Mouse (Mus musculus): ENCODE data around the gene Pcsk2. TPM values are rescaled to one million over a fixed set of nuclear protein-coding genes. Genes with fewer than 3 reads are reported as not detected.

Pcsk2 gene
- total RNA-seq, 1 experiment, result 0.27 TPM

DNA sequence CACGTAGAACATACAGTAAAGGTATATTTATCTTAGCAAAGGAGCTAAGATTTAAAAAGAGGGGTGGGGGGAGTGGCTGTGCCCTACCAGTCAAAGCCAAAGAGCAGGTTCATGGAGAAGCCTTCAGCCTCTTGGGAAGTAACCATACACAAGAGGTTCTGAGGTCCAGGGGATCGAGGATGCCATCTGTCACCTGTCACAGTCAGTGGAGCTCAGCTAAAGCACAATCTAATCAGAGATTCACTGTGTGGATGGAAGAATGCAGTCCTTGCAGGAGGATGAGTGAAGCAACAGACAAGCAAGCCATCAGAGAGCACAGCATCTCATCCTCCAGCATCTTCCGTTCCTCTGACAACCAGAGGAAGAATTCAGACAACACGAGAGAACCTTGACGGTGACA is 244.0 kb downstream of the Pcsk2 start:
- no peak overlapping the region for H3K9ac ChIP-seq (ENCODE audit: insufficient read depth, low read depth, low read length, poor library complexity, severe bottlenecking)
- no peaks in the 10 kb centered on the region for H3K4me1 ChIP-seq (ENCODE audit: control insufficient read depth in 2 of 2, insufficient read depth in 2 of 2, low read length in 2 of 2, poor library complexity in 1 of 2)
- TF ChIP-seq HCFC1 (IDR thresholded peaks at IDR 0.05; ENCODE audit: borderline replicate concordance, insufficient read depth, low read length) (no peak), ZC3H11A (IDR thresholded peaks at IDR 0.05; ENCODE audit: borderline replicate concordance, low read depth, low read length) (no peak), MAFK (IDR thresholded peaks at IDR 0.05; ENCODE audit: insufficient read depth, low read depth, low read length) (no peak), ZNF384 (IDR thresholded peaks at IDR 0.05; ENCODE audit: low read depth, low read length) (no peak), CHD2 (IDR thresholded peaks at IDR 0.05; ENCODE audit: low read depth, low read length) (no peak)
- no peaks in the 10 kb centered on the region for H3K9me3 ChIP-seq (ENCODE audit: control insufficient read depth, insufficient read depth, low read depth, low read length)
- no peak for DNase-seq (ENCODE audit: low read depth, low spot score)
- in situ Hi-C loops (cut with MboI; ENCODE audit: low sequenced_read_pairs in 2 of 2, unreplicated experiment in 2 of 2), result loop anchor here in 1 of 2 experiments (10.0 kb wide), 1 partner anchor 675 kb away; no protein-coding TSS in a partner anchor
- no peaks in the 10 kb centered on the region for H3K36me3 ChIP-seq (ENCODE audit: control insufficient read depth, insufficient read depth, low read length, poor library complexity, severe bottlenecking)
- H3K27ac ChIP-seq (ENCODE audit: insufficient read depth, low read depth, low read length, poor library complexity, severe bottlenecking), result no peak overlapping the region
- no peak overlapping the region for H3K4me3 ChIP-seq (ENCODE audit: insufficient read depth in 1 of 2, low read depth in 1 of 2, low read length in 2 of 2, poor library complexity in 1 of 2, severe bottlenecking in 1 of 2)

DNA sequence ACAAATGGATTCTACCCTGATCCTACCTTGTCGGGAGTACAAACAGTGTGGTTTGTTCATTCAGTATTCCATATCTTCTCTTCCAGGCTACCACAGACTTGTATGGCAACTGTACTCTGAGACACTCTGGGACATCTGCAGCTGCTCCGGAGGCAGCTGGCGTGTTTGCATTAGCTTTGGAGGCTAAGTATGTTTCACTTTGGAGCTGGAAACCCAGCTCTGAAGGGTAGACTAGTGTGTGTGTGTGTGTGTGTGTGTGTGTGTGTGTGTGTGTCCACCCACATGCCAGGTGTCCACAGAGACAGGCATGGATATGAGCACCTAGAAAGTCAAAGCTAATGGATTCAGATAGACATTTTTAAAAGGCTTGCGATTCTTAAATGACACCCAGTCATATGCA is 249.9 kb downstream of the Pcsk2 start:
- Histone ChIP-seq H3K4me1 (ENCODE audit: control insufficient read depth in 2 of 2, insufficient read depth in 2 of 2, low read length in 2 of 2, poor library complexity in 1 of 2) (no peaks in the 10 kb centered on the region), H3K9ac (ENCODE audit: insufficient read depth, low read depth, low read length, poor library complexity, severe bottlenecking) (no peak overlapping the region), H3K36me3 (ENCODE audit: control insufficient read depth, insufficient read depth, low read length, poor library complexity, severe bottlenecking) (no peaks in the 10 kb centered on the region), H3K27ac (ENCODE audit: insufficient read depth, low read depth, low read length, poor library complexity, severe bottlenecking) (no peak overlapping the region), H3K4me3 (ENCODE audit: insufficient read depth in 1 of 2, low read depth in 1 of 2, low read length in 2 of 2, poor library complexity in 1 of 2, severe bottlenecking in 1 of 2) (no peak overlapping the region), H3K9me3 (ENCODE audit: control insufficient read depth, insufficient read depth, low read depth, low read length) (no peaks in the 10 kb centered on the region)
- no peak for TF ChIP-seq ZC3H11A (IDR thresholded peaks at IDR 0.05; ENCODE audit: borderline replicate concordance, low read depth, low read length)
- no peak for TF ChIP-seq ZNF384 (IDR thresholded peaks at IDR 0.05; ENCODE audit: low read depth, low read length)
- no peak for DNase-seq (ENCODE audit: low read depth, low spot score)
- in situ Hi-C loops (cut with MboI; ENCODE audit: low sequenced_read_pairs in 2 of 2, unreplicated experiment in 2 of 2), result no loop called here

DNA sequence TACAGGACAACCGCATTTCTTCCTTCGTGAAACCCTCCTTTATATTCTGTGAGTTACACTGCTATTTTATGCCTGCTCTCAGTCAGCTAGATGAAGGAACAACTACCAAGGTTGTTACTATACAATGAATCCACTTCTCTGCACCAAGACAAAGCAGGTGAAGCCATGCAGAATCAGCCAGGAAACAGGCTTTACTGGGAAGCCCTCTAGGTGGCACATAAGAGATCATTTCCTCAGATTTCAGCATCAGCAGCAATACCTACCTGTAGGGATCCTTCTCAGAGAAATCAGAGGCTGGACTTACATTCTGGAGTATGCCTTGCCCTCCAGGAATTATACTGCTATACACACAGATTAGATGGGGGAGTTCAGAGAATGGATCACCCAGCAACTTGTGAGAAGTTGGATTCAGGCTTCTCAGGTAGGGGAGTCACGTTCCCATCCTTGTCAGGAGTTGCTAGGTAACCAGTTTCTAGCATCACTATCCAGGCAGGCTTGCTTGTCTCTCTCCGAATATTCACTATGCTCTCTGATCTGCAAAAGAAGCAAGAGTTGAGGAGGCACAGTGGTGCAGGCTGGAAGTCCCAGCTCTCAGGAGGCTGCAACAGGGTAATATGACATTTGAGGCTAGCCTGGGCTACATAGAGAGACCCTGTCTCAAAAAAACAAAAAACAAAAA is 250.5 kb downstream of the Pcsk2 start:
- Histone ChIP-seq H3K4me3 (ENCODE audit: insufficient read depth in 1 of 2, low read depth in 1 of 2, low read length in 2 of 2, poor library complexity in 1 of 2, severe bottlenecking in 1 of 2) (no peak overlapping the region), H3K27ac (ENCODE audit: insufficient read depth, low read depth, low read length, poor library complexity, severe bottlenecking) (no peak overlapping the region), H3K36me3 (ENCODE audit: control insufficient read depth, insufficient read depth, low read length, poor library complexity, severe bottlenecking) (no peaks in the 10 kb centered on the region), H3K9ac (ENCODE audit: insufficient read depth, low read depth, low read length, poor library complexity, severe bottlenecking) (no peak overlapping the region), H3K4me1 (ENCODE audit: control insufficient read depth in 2 of 2, insufficient read depth in 2 of 2, low read length in 2 of 2, poor library complexity in 1 of 2) (no peaks in the 10 kb centered on the region), H3K9me3 (ENCODE audit: control insufficient read depth, insufficient read depth, low read depth, low read length) (no peaks in the 10 kb centered on the region)
- no peak for TF ChIP-seq HCFC1 (IDR thresholded peaks at IDR 0.05; ENCODE audit: borderline replicate concordance, insufficient read depth, low read length)
- no peak for TF ChIP-seq ZNF384 (IDR thresholded peaks at IDR 0.05; ENCODE audit: low read depth, low read length)
- no peak for TF ChIP-seq MAFK (IDR thresholded peaks at IDR 0.05; ENCODE audit: insufficient read depth, low read depth, low read length)
- no peak for TF ChIP-seq CHD2 (IDR thresholded peaks at IDR 0.05; ENCODE audit: low read depth, low read length)
- no peak for TF ChIP-seq ZC3H11A (IDR thresholded peaks at IDR 0.05; ENCODE audit: borderline replicate concordance, low read depth, low read length)
- no peak for DNase-seq (ENCODE audit: low read depth, low spot score)
- in situ Hi-C loops (cut with MboI; ENCODE audit: low sequenced_read_pairs in 2 of 2, unreplicated experiment in 2 of 2), result no loop called here

DNA sequence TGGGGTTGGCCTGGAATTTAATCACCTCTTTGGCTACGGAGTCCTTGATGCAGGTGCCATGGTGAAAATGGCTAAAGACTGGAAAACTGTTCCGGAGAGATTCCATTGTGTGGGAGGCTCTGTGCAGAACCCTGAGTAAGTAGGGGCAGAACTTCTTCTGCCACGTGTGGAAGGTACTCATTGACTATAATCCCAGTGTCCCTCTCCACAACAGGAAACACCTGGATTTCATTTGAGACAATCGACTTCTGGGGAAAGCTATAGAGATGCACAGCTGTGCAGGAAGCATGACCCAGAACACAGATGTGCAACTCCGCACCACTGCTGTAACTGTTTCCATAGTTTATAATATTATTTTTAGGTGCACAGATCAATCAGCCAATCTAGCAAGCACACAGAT is 255.1 kb downstream of the Pcsk2 start:
- Histone ChIP-seq H3K9ac (ENCODE audit: insufficient read depth, low read depth, low read length, poor library complexity, severe bottlenecking) (no peak overlapping the region), H3K9me3 (ENCODE audit: control insufficient read depth, insufficient read depth, low read depth, low read length) (no peaks in the 10 kb centered on the region), H3K4me3 (ENCODE audit: insufficient read depth in 1 of 2, low read depth in 1 of 2, low read length in 2 of 2, poor library complexity in 1 of 2, severe bottlenecking in 1 of 2) (no peak overlapping the region), H3K4me1 (ENCODE audit: control insufficient read depth in 2 of 2, insufficient read depth in 2 of 2, low read length in 2 of 2, poor library complexity in 1 of 2) (no peaks in the 10 kb centered on the region), H3K36me3 (ENCODE audit: control insufficient read depth, insufficient read depth, low read length, poor library complexity, severe bottlenecking) (no peaks in the 10 kb centered on the region), H3K27ac (ENCODE audit: insufficient read depth, low read depth, low read length, poor library complexity, severe bottlenecking) (no peak overlapping the region)
- TF ChIP-seq HCFC1 (IDR thresholded peaks at IDR 0.05; ENCODE audit: borderline replicate concordance, insufficient read depth, low read length) (no peak), MAFK (IDR thresholded peaks at IDR 0.05; ENCODE audit: insufficient read depth, low read depth, low read length) (no peak), ZNF384 (IDR thresholded peaks at IDR 0.05; ENCODE audit: low read depth, low read length) (no peak), CHD2 (IDR thresholded peaks at IDR 0.05; ENCODE audit: low read depth, low read length) (no peak), ZC3H11A (IDR thresholded peaks at IDR 0.05; ENCODE audit: borderline replicate concordance, low read depth, low read length) (no peak)
- DNase-seq (ENCODE audit: low read depth, low spot score), result no peak
- in situ Hi-C loops (cut with MboI; ENCODE audit: low sequenced_read_pairs in 2 of 2, unreplicated experiment in 2 of 2), result no loop called here

Measured in ES-E14 (cell line).